Mouse (Mus musculus) heart, postnatal 36 days (tissue): ENCODE data around the gene Ddx58. TPM values are rescaled to one million over a fixed set of nuclear protein-coding genes. Genes with fewer than 3 reads are reported as not detected.

ENCODE experiments used
- DNase-seq, 2 experiments: peaks; one replicate each; pipeline ENCODE4 v3.0.0; 2021 to 2022
- intact Hi-C: fragments of 180-260 bp; cut with DNase I; formaldehyde crosslinking; loops from one replicate; pipeline ENCODE4 v1.15.1; 2025
- total RNA-seq, 2 experiments: library from RNA; stranded (reverse); gene quantifications; 2 replicates each; pipeline ENCODE4 v1.2.3; 2021

Gene Ddx58
- total RNA-seq, 2 experiments from 2014 or later = 8.0 to 10.3 TPM

DNA sequence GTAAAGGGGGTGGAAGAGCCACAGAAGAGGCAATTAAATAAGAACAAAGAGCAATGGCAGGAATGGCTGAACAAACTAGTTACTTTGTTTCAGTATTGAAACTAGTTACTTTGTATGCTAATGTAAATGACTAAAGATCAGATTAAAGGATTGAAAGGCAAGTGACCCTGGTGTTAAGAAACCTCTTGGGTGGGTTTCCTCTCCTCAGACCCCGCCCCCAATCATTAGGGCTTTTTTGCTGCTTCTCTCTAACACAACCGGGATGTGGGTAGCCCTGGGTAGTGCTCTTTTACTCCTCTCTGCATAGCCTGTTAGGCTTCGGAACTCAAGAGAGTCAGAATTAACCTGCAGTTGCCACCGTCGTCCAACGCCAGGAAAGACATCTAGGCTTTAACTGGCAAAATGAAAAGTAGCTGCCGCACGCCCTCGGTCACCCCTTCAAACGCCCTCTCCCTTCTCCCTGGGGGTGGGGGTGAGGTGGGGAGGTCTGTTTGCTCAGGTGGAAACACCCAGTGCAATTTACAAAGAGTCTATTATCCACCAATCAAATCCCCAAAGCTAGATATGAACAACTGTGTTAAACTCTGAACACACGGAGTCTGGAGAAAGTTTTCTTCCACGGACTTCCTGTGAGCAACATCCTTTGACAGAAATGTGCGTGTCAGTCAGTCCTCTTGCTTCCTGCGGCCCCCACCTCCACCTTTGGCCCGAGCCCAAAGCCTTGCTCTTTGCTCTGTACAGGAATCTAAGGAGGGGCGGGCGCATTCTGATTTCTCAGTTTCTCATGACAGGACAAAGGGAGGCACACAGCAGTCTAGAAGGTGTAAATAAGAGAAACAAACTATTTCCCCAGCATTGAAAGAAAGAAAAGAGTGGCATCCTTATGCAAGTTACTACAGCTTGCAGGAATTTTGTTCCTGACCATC, 882 bp downstream of the Ddx58 start:
- DNase-seq = peak; percentile 68 to 69
- intact Hi-C loops = loop anchor here (1.0 kb wide), 1 partner anchor 31 kb away; the partner anchor contains the start of genes Smim27 and Topors

DNA sequence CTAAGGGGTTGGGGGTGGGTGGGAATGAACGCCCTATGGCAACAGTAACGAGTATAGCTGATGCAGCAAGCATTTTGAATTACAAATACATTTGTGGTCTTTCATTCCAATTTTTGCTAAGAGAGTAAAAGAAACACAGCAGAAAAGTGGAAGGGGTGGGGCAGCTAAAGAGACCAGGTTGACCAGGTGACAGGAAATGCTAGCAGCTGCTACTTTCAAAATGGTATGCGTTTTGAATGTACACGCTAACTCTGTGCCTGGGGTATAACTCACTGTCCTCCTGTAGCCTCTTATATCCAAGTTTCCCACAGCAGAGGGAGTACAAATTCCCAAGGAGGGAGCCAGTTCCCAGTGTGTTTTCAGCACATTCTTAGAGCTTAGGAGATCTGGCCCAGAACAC, 2.8 kb downstream of the Ddx58 start:
- no peak for DNase-seq
- intact Hi-C loops = no loop called here

- DNase-seq = no peak
- intact Hi-C loops = no loop called here
Observed at GRCm38 (mm10) chr4:40234256-40234655, 5.4 kb downstream of the Ddx58 start.

- no peak for DNase-seq
- intact Hi-C loops = no loop called here
Observed at GRCm38 (mm10) chr4:40233062-40233664, 6.5 kb downstream of the Ddx58 start.

DNA sequence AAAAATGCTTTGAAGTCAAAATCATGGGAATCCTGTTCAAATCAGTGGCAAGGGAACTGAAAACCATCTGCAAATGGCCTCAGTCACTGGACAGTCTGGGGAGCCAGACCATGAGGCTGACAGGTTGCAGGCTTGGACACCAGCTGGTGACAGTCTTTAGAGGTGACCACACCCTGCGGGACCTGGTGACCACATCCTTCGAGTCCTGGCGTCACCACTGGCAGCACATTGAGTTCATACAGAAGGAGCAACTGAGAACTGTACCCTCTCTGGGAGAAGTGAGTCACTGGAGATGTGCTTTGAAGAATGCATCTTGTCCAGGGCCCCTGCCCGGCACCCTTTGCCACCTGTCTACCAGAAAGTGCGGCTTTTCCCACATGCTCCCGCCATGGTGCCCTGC, 9.9 kb downstream of the Ddx58 start:
- no peak for DNase-seq
- intact Hi-C loops = no loop called here

DNA sequence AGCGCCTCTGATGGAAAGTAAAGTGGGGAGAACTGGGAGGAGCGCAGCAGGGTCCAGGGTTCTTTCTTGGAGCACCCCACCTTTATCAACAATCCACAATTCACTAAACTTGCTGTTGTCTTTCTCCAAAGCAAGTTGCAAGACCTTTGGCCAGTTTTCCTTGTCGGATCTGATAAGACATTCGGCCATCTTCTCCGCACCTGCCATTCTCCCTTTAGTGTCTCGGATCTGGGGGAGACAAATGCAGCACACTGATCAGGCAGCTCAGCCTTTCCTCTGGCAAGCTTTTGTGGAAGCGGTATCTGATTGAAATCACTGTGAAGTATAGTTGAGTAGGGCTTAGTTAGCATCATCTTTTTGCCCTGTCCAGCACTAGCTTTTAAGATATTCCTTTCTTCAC, 11.7 kb downstream of the Ddx58 start:
- intact Hi-C loops = no loop called here
- no peak for DNase-seq

DNA sequence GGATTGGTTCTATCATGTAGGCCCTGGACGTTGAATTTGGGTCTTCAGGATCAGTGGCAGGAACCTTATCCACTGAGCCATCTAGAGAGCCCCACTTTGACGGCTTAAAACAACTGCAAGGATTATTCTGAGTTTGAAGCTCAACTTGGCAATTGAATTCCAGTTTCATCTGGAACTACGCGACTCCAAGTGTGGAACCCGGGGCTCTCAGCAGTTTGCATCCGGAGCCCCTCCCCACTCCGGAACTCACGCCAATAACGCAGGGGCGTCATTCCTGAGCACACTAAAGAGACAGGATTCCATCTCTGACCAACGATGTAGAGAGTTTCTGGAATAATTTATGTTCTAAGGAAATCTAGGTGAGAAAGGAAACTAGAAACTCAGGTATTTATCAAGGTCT, 12.5 kb downstream of the Ddx58 start:
- no peak for DNase-seq
- intact Hi-C loops = no loop called here

GRCm38 (mm10) chr4:40226095-40226494, 13.5 kb downstream of the Ddx58 start:
- DNase-seq = no peak
- intact Hi-C loops = no loop called here

DNA sequence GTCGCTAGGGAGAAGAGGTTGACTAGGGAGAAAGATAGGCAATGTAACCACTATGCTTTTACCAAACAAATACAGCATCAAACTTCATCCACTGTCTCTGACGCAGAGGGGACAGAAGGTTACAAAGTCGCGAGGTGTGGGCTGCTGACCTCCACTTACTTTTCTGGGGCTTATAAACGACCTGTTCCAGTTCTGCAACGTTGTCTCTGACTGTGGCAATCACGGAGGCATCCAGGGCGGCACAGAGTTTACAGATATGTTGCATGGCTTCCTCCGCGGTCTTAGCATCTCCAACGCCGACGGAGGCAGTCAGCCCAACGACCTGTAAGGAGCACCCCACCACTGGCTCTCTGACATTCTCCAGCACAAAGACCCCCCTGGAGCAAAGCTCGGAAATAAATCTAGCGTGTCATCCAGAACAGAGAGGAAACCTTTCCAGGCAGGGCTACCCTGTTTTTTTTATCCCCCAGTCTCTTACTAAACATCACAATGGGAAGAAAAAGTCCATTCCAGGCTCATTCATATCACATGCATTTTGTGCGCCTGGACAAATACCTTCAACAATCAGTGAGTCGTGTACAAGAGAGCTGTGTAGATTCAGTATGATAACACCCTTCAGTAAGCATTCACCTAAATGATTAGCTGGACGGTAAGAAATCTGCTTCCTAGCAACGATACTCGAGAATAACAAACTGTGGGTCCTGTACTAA, 17.6 kb downstream of the Ddx58 start:
- intact Hi-C loops = no loop called here
- DNase-seq = no peak

- no peak for DNase-seq
- intact Hi-C loops = no loop called here
Observed at GRCm38 (mm10) chr4:40221004-40221760, 18.4 kb downstream of the Ddx58 start.

DNA sequence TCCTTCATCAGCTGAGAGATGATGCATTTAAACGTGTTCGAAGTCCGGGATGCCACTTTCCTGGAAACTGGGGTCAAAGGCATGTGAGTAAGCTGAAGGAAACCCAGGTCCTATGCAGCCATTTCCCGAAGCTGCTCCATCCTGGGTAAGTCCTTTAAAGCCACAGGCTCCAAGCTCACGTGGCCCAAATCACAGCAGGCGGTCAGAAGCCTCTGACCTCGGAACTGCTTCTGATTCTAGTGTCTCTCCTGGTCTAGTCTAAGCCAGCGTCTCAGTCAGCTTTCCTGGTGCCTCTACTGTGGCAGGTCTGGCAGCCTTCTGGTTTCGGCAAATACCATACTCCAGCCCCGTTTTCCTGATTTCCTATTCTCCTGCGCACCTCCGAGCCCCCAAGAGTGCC, 19.2 kb downstream of the Ddx58 start:
- intact Hi-C loops = no loop called here
- no peak for DNase-seq

GRCm38 (mm10) chr4:40218382-40218781, 21.2 kb downstream of the Ddx58 start:
- intact Hi-C loops = no loop called here
- no peak for DNase-seq

DNA sequence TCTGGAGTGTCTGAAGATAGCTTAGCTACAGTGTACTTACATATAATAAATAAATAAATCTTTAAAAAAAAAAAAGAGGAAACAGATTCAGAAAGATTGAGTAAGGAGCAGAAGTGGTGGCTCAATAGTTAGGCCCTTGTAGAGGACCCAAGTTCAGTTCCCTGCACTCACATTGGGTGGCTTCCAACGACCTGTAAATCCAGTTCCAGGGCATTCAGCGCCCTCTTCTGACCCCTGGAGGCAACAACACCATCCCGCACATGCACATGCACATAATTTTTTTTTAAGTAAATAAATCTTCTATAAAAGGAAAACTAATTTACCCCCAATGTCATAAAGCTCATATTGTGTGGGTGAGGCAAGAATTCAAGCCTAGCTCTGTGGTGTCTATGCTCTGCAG, 21.7 kb downstream of the Ddx58 start:
- intact Hi-C loops = no loop called here
- DNase-seq = no peak

GRCm38 (mm10) chr4:40212177-40212576, 27.5 kb downstream of the Ddx58 start:
- DNase-seq = no peak
- intact Hi-C loops = no loop called here

DNA sequence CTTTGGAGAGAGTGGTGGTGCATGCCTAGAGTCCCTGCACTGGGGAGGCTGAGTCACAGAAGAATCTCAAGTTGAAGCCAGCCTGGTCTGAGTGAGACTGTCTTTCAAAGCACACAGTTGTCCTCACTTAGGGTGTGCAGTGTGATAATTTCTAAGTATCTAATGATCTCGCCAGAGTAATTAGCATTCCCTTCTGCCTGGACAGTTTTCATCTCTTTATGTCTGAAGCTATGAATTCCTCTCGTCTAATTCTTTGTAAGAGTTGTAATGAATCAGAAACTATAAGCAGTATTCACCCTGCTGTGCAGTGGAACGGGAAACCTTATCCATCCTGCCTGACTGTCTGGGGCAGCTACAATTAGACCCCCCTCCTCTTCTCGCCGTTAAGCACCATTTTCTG, 31.9 kb downstream of the Ddx58 start:
- intact Hi-C loops = no loop called here
- DNase-seq = no peak

DNA sequence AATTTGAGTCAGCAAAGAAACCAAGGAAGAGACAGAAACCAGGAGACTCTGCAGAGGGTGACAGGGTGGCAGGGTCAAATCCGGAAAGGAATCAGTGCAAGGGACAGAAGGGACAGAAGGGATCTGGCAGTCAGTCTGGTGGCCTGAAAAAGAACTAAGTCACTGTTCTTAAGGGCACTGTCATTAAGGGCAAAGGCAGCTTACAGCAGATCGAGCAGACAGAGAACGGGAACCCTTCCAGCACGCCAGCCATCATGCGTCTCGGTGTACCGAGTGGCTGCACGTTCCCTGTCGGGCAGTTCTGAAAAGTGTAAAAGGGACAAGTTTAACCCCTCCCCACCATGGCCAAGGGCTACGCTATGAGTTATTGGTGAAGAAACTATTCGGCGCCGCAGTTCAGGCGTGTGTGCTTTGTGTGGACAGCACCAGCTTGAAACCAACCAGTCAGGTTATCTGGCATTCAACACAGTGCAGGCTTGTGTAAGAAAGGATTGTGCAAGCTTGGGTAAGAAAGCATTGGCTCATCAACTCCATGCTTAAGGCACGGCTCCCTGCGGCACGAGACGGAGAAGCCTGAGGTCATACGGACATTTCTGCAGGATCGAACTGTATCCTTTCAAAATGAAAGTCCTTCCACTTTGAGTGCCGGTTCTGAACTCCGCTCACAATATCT, 34.3 kb downstream of the Ddx58 start:
- DNase-seq = no peak
- intact Hi-C loops = no loop called here

DNA sequence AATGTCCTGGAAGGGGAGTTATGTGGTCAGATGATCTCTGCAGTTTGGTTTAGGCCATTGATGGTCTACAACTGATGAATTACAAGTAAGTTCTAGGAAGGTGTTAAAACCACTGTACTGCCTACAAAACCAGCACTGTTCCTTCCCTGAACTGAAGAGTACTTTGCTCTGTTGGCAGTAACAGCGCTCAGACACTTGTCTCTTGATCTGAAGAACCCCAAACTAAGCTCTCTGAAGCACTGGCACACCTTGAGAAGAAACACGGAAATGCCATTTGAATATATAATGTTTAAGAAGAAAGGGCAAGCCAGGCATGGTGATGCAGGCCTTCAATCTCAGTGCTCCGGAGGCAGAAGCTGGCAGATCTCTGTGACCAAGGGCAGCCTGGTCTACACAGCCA, 35.3 kb downstream of the Ddx58 start:
- intact Hi-C loops = no loop called here
- no peak for DNase-seq

DNA sequence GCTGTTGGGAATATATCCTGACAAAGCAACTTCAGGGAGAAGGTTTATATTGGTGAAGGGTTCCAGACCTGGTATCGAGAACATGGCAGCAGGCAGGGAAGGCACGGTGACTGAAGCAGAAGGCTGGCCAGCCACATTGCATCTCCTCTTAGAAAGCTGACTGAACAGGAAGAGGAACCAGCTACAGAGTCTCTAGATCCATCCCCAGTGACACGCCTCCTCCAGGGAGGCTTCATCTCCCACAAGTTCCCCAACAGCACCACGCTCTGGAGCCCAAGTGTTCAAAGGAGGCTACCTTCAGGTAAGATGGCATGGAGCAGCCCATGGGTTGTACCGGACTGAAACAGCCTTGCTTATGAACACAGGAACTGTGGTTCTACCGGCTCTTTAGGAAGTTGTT, 37.4 kb downstream of the Ddx58 start:
- intact Hi-C loops = no loop called here
- no peak for DNase-seq

GRCm38 (mm10) chr4:40195336-40195735, 44.3 kb downstream of the Ddx58 start:
- DNase-seq = no peak
- intact Hi-C loops = no loop called here

- intact Hi-C loops = no loop called here
- DNase-seq = no peak
Observed at GRCm38 (mm10) chr4:40193461-40193860, 46.2 kb downstream of the Ddx58 start.
